Mouse (Mus musculus): ENCODE data around the gene Dda1. TPM values are rescaled to one million over a fixed set of nuclear protein-coding genes. Genes with fewer than 3 reads are reported as not detected.
"Not testable (repeated sequence)": the region's sequence is repeated elsewhere in the genome, so short reads cannot be mapped to it uniquely, and the experiment has no call there.

Dda1 gene
- polyA plus RNA-seq, 1 experiment from 2014 or later: 100 TPM

DNA sequence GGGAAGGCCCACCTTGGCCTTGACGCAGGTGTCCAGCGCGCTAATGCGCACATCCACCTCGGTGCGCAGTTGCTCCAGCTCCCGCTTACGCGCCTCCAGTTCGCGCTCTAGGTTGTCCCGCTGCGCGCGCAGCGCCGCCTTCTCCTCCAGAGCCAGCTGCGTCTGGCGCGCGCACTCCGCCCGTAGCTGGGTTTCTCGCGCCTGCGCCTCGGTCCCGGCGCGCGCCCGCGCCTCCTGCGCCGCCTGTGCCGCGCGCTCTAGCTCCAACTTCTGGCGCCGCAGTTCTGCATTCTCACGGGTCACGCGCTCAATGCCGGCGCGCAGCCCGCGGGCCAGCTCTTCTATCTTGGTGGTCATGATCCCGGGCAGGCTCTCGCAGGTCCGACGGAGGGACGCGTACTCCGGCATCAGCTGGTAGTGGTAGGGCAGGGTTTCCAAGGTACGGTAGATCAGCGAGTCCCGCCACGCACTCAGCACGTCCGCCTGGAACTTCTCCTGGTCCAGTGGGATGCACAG, 38.6 kb downstream of the Dda1 start:
- H3K27ac ChIP-seq (replicated peaks; ENCODE audit: low read depth, low read length): no peak overlapping the region
- H3K9ac ChIP-seq (ENCODE audit: low read depth, low read length): peak overlapping the region; percentile 42; the same call in 1 of the 2 replicates
- no peaks in the 10 kb centered on the region for H3K4me1 ChIP-seq (ENCODE audit: control insufficient read depth, insufficient read depth, low read length)
- WGBS: under 1% methylated on average over 52 of the region's 61 CpGs
- DNase-seq (ENCODE audit: low spot score): peak; percentile 94
- peak overlapping the region; percentile 67 for H3K4me2 ChIP-seq (ENCODE audit: low read depth, low read length)
- peaks cover 40% of the 10 kb centered on the region for H3K27me3 ChIP-seq (replicated peaks; ENCODE audit: control insufficient read depth, insufficient read depth, low read length)
- no peaks in the 10 kb centered on the region for H3K36me3 ChIP-seq (ENCODE audit: control insufficient read depth, insufficient read depth, low read length)
- peak; percentile 81 for ATAC-seq (ENCODE audit: low read depth)
- H3K9me3 ChIP-seq (ENCODE audit: control insufficient read depth, low read length): no peaks in the 10 kb centered on the region
- H3K4me3 ChIP-seq (ENCODE audit: low read depth, low read length): peak overlapping the region; percentile 43

GRCm38 (mm10) chr8:71509316-71509715, 40.3 kb downstream of the Dda1 start:
- no peak overlapping the region for H3K4me2 ChIP-seq (ENCODE audit: low read depth, low read length)
- 29% methylated on average over 1 of the region's 2 CpGs for WGBS
- no peak for DNase-seq (ENCODE audit: low spot score)
- H3K27ac ChIP-seq (replicated peaks; ENCODE audit: low read depth, low read length): no peak overlapping the region
- H3K9me3 ChIP-seq (ENCODE audit: control insufficient read depth, low read length): no peaks in the 10 kb centered on the region
- no peak for ATAC-seq (ENCODE audit: low read depth)
- H3K27me3 ChIP-seq (replicated peaks; ENCODE audit: control insufficient read depth, insufficient read depth, low read length): peaks cover 40% of the 10 kb centered on the region
- H3K36me3 ChIP-seq (ENCODE audit: control insufficient read depth, insufficient read depth, low read length): no peaks in the 10 kb centered on the region
- H3K4me1 ChIP-seq (ENCODE audit: control insufficient read depth, insufficient read depth, low read length): no peaks in the 10 kb centered on the region
- H3K9ac ChIP-seq (ENCODE audit: low read depth, low read length): no peak overlapping the region
- H3K4me3 ChIP-seq (ENCODE audit: low read depth, low read length): no peak overlapping the region

DNA sequence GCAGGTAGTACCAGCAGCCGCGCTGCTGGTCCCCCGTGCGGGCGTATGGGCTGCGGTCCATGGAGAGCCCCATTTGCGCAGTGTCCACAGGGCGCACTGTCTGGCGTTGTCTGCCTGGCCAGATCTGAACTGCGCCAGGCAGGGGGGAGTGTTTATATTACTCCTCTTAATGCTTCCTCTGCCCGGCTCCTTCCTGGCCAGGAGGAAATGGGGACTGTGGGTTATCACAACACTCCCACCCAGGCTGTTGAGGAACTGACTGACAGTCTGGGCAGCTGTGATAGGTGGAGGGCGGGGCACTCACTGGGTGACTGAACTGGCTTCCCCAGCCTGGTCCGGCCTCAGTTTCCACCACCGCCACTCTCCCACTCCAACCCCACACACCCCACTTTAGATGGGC, 42.6 kb downstream of the Dda1 start, which contains the start of gene Plvap:
TSS of gene Plvap (minus strand) at position 109 of the 400 bp plus-strand sequence.
- no peak within 1 kb of the TSS for H3K4me2 ChIP-seq (ENCODE audit: low read depth, low read length)

DNA sequence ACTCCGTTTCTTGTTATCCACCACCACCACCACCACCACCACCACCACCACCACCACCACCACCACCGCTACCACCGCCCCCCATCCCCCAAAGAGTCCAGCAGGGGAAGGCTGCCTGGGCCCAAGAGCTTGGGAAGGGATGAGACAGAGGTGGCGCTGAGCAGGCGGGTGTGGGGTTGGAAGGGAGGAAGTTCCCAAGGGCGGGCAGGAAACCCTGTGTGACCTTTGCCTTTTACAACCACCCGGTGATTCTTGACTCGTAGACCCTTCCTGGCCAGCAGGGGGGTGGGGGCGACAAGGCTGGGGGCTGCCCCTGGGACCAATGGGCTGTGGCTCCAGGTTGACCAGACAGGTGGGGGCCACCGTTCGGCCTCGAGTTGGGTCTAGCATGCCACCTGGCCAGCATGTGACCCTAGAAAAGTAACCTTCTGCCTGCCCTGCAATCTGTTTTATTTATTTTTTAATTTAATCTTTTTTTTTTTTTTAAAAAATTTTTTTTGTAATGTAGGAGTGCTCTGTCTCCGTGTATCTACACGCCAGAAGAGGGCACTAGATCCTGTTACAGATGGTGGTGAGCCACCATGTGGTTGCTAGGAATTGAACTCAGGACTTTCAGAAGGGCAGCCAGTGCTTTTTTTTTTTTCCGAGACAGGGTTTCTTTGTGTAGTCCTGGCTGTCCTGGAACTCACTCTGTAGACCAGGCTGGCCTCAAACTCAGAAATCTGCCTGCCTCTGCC, 44.2 kb downstream of the Dda1 start:
- H3K27me3 ChIP-seq (replicated peaks; ENCODE audit: control insufficient read depth, insufficient read depth, low read length): peaks cover 13% of the 10 kb centered on the region
- no peak overlapping the region for H3K9ac ChIP-seq (ENCODE audit: low read depth, low read length)
- H3K36me3 ChIP-seq (ENCODE audit: control insufficient read depth, insufficient read depth, low read length): no peaks in the 10 kb centered on the region
- no peak overlapping the region for H3K4me2 ChIP-seq (ENCODE audit: low read depth, low read length)
- DNase-seq (ENCODE audit: low spot score) (no peak), ATAC-seq (ENCODE audit: low read depth) (no peak)
- H3K4me3 ChIP-seq (ENCODE audit: low read depth, low read length): no peak overlapping the region
- no peak overlapping the region for H3K27ac ChIP-seq (replicated peaks; ENCODE audit: low read depth, low read length)
- 55% methylated on average over 10 of the region's 15 CpGs for WGBS
- no peaks in the 10 kb centered on the region for H3K9me3 ChIP-seq (ENCODE audit: control insufficient read depth, low read length)
- no peaks in the 10 kb centered on the region for H3K4me1 ChIP-seq (ENCODE audit: control insufficient read depth, insufficient read depth, low read length)

More for the DNA sequence above, 42.6 kb downstream of the Dda1 start, which contains the start of gene Plvap:
- H3K27ac ChIP-seq (replicated peaks; ENCODE audit: low read depth, low read length): no peak within 1 kb of the TSS
- no peak for ATAC-seq (ENCODE audit: low read depth)
- H3K4me3 ChIP-seq (ENCODE audit: low read depth, low read length): peak within 1 kb of the TSS; percentile 10; the same call in 1 of the 2 replicates
- no peak within 1 kb of the TSS for H3K9ac ChIP-seq (ENCODE audit: low read depth, low read length)
- H3K9me3 ChIP-seq (ENCODE audit: control insufficient read depth, low read length): no peaks in the 10 kb centered on the region
- WGBS: 52% methylated on average over 14 of the region's 14 CpGs
- no peaks in the 10 kb centered on the region for H3K4me1 ChIP-seq (ENCODE audit: control insufficient read depth, insufficient read depth, low read length)
- no peak for DNase-seq (ENCODE audit: low spot score)
- peaks cover 28% of the 10 kb centered on the region for H3K27me3 ChIP-seq (replicated peaks; ENCODE audit: control insufficient read depth, insufficient read depth, low read length)
- H3K36me3 ChIP-seq (ENCODE audit: control insufficient read depth, insufficient read depth, low read length): no peaks in the 10 kb centered on the region

- no peak overlapping the region for H3K9ac ChIP-seq (ENCODE audit: low read depth, low read length)
- H3K4me1 ChIP-seq (ENCODE audit: control insufficient read depth, insufficient read depth, low read length): no peaks in the 10 kb centered on the region
- DNase-seq (ENCODE audit: low spot score) (no peak), ATAC-seq (ENCODE audit: low read depth) (no peak)
- H3K27ac ChIP-seq (replicated peaks; ENCODE audit: low read depth, low read length): no peak overlapping the region
- H3K9me3 ChIP-seq (ENCODE audit: control insufficient read depth, low read length): no peaks in the 10 kb centered on the region
- no peak overlapping the region for H3K4me3 ChIP-seq (ENCODE audit: low read depth, low read length)
- H3K4me2 ChIP-seq (ENCODE audit: low read depth, low read length): no peak overlapping the region
- no peaks in the 10 kb centered on the region for H3K36me3 ChIP-seq (ENCODE audit: control insufficient read depth, insufficient read depth, low read length)
- 66% methylated on average over 5 of the region's 5 CpGs for WGBS
- no peaks in the 10 kb centered on the region; the same call in 1 of the 2 replicates for H3K27me3 ChIP-seq (replicated peaks; ENCODE audit: control insufficient read depth, insufficient read depth, low read length)
These were observed 46.0 kb downstream of the Dda1 start for GRCm38 (mm10) chr8:71515043-71515442.

GRCm38 (mm10) chr8:71516786-71517185, 47.8 kb downstream of the Dda1 start:
- no peak overlapping the region for H3K4me2 ChIP-seq (ENCODE audit: low read depth, low read length)
- H3K4me1 ChIP-seq (ENCODE audit: control insufficient read depth, insufficient read depth, low read length): no peaks in the 10 kb centered on the region
- no peaks in the 10 kb centered on the region for H3K27me3 ChIP-seq (replicated peaks; ENCODE audit: control insufficient read depth, insufficient read depth, low read length)
- H3K9me3 ChIP-seq (ENCODE audit: control insufficient read depth, low read length): no peaks in the 10 kb centered on the region
- H3K4me3 ChIP-seq (ENCODE audit: low read depth, low read length): no peak overlapping the region
- DNase-seq (ENCODE audit: low spot score) (no peak), ATAC-seq (ENCODE audit: low read depth) (no peak)
- no peaks in the 10 kb centered on the region for H3K36me3 ChIP-seq (ENCODE audit: control insufficient read depth, insufficient read depth, low read length)
- H3K9ac ChIP-seq (ENCODE audit: low read depth, low read length): no peak overlapping the region
- WGBS: 5% methylated on average over 6 of the region's 6 CpGs
- no peak overlapping the region for H3K27ac ChIP-seq (replicated peaks; ENCODE audit: low read depth, low read length)

GRCm38 (mm10) chr8:71519037-71519825, 50.2 kb downstream of the Dda1 start:
- not testable (repeated sequence) for H3K4me1 ChIP-seq (ENCODE audit: control insufficient read depth, insufficient read depth, low read length); ATAC-seq (ENCODE audit: low read depth); H3K27me3 ChIP-seq (replicated peaks; ENCODE audit: control insufficient read depth, insufficient read depth, low read length); H3K9ac ChIP-seq (ENCODE audit: low read depth, low read length); H3K4me3 ChIP-seq (ENCODE audit: low read depth, low read length); H3K9me3 ChIP-seq (ENCODE audit: control insufficient read depth, low read length); H3K36me3 ChIP-seq (ENCODE audit: control insufficient read depth, insufficient read depth, low read length); H3K4me2 ChIP-seq (ENCODE audit: low read depth, low read length); H3K27ac ChIP-seq (replicated peaks; ENCODE audit: low read depth, low read length)
- whole genome bisulfite sequencing: 40% methylated on average over 9 of the region's 10 CpGs
- peak; percentile 73 for DNase-seq (ENCODE audit: low spot score)

- no peak overlapping the region for H3K27ac ChIP-seq (replicated peaks; ENCODE audit: low read depth, low read length)
- H3K9ac ChIP-seq (ENCODE audit: low read depth, low read length): no peak overlapping the region
- H3K4me2 ChIP-seq (ENCODE audit: low read depth, low read length): peak overlapping the region; percentile 32
- H3K36me3 ChIP-seq (ENCODE audit: control insufficient read depth, insufficient read depth, low read length): no peaks in the 10 kb centered on the region
- H3K9me3 ChIP-seq (ENCODE audit: control insufficient read depth, low read length): no peaks in the 10 kb centered on the region
- DNase-seq (ENCODE audit: low spot score): peak; percentile 95
- 7% methylated on average over 16 of the region's 17 CpGs for WGBS
- peak; percentile 92 for ATAC-seq (ENCODE audit: low read depth)
- H3K4me3 ChIP-seq (ENCODE audit: low read depth, low read length): no peak overlapping the region
- no peaks in the 10 kb centered on the region for H3K4me1 ChIP-seq (ENCODE audit: control insufficient read depth, insufficient read depth, low read length)
- peaks cover 22% of the 10 kb centered on the region for H3K27me3 ChIP-seq (replicated peaks; ENCODE audit: control insufficient read depth, insufficient read depth, low read length)
These were observed 52.6 kb downstream of the Dda1 start for GRCm38 (mm10) chr8:71521634-71522033.
